Mouse (Mus musculus) brain, adult 2 months (tissue): Measurements from ENCODE around the gene Tnfrsf21.

Source experiments
- DNase-seq: peaks from one replicate; pipeline ENCODE4 v3.0.0; 2011; ENCODE audit warnings: low read depth, low spot score

Tnfrsf21 gene

DNA sequence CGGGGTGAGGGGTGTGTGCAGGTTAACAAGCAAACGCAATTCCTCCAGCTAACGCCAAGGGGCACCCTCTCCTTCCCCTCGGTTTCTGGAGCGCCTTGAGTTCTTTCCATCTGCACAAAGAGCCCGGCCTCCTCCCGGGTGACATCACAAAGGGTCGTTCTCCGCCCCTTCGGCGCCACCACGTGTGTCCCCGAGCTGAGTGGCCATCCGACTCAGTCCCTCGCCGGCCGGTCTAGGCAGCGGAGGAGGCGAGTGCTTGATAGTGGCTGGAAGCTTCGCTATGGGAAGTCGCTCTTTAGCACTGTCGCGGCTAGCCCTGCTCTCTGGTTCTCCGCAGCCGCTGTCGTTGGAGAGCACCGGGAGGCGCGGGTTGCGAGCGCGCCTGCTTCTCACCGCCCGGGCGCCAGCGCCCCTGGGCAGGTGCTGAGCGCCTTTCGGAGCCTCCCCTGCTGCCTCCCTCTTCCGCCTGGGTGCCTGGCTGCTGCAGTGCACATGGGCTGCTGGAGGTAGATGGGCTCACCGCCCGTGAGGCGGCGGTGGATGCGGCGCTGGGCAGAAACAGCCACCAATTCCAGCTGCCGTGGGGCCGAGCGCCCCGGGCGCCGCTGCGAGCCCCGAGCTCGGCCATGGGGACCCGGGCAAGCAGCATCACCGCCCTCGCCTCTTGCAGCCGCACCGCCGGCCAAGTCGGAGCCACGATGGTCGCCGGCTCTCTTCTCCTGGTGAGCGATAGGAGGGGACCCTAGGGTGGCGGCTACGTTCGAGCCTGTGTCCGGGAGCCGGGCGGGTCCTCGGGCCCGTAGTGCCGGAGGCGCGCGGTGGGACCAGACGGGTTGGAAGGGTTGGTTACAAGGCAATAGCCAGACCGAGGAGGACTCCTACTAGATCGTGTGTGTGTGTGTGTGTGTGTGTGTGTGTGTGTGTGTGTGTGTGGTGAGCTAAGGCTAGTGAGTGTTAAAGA, at the start of gene Tnfrsf21:
TSS of gene Tnfrsf21 (plus strand) at position 185 of the 961 bp plus-strand sequence.
- peak; percentile 97 for DNase-seq

DNA sequence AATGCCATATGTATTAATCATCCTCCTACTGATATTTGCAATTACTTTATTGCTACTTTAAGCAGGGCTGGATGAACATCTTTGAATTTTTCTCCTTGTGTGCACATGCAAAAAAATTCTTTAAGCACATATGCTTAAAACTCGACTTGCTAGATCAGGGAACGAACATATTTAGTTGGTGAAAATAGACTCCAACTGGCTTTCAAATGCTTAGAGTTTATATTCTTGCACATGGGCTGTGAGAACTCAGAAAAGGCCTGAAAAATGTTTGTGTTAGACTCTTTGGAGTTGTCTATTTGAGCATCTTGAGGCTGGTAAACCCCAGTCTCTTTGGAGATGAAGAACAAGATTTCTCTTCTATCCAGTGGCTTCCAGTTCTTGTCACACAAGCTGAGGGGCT, 48.2 kb upstream of the Tnfrsf21 start:
- peak; percentile 35 for DNase-seq

DNA sequence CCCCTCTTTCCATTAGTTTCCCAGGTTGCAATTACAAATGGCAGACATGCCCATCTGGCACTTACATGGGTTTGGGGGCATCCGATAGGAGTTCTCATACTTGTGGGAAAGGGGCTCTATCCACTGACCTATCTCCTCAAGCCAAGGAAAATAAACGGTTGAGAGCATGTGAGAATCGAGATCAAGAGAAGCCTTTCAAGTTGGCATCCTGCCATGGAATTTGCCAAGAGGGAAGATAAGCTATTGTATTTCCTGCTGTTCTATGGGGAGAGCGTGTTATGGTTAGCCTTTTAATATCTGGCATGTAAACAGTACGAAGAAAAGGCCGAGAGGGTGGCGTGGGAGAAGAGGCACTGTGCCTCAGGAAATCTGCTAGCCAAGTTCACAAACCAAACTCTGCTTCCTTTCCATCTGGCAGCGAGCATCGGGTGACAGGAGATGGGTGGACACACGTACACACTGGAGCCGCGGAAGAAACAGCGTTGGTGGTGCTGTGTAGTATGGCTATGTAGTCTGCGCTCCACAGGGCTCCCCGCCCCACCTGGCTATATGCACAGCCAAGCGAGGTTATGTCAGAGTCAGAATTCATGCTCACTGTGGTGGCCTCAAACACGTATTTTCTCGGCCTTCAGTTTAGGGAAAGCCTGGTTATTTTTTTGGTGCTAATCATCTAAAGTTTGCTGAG, 40.9 kb upstream of the Tnfrsf21 start:
- DNase-seq: peak; percentile 10

DNA sequence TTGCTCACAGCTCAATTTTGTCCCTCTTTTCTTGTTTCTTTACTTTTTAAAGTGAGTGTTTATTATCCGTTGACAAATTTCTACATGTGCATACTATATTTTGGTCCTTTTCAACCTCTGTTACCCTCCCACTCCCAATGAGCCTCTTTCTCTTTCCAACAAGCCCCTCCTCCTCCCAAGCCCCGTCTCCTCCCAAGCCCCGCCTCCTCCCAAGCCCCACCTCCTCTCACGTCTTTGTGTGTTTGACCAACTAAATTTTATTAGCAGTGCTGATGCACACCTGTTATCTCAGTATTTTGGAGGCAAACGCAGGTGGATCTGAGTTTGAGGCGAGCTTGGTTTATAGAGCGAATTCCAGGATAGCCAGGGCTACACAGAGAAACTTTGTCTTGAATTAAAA, 38.6 kb upstream of the Tnfrsf21 start:
- DNase-seq: no peak

DNA sequence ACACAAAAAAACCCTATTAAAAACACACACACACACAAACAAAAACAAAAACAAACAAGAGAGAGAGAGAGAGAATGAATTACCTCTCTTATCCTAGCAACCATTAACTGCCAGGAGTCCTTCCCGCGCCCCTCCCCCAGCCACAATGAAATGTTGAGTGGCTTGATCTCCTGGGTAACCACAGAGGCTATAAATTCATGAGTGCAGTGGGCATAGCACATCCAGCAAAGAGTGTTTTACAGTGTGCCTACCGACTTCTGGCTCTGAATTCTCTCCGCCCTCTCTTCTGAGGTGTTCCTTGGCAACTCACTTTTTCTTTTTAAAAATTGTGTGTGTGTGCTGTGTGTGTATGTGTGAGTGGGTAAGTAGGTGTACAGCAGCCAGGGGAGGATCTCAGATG, 38.0 kb upstream of the Tnfrsf21 start:
- peak; percentile 38 for DNase-seq

DNA sequence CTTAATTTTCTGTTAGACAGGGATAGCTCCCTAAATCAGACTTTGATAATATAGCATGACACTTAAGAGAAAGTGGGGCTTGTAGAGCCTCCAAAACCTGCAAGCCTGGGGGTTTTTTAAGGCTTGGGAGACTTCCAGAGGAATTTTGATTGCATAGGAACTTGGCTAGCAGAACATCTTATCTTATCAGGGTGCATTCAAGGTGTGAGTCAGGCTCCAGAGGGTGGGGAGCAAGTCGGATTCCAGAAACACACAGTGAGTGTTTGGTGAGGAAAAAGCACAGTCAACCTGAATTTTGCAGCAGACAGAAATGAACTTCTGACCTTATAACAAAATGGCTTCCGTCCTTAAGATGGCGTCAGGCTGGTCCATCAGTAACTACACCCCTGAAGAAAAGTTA, 34.5 kb upstream of the Tnfrsf21 start:
- DNase-seq: no peak

DNA sequence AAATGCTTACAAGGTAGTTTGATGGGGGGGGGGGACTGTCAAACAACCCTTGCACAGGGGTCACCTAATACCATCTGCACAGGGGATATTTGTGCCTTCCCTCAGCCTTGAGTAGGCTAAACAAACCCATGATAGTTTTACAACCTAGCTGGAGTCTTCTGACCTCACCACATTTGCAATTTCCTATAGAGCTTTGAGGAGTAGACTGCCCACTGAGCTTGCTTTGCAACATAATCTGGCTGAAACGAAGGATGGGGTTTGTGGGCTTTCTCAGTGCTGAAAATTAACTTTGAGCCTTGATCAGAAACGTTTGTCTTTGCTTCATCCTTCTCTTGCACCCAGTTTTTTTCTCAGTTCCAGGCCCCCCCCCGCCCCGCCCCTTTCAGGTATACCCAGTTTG, 33.8 kb upstream of the Tnfrsf21 start:
- DNase-seq: no peak

DNA sequence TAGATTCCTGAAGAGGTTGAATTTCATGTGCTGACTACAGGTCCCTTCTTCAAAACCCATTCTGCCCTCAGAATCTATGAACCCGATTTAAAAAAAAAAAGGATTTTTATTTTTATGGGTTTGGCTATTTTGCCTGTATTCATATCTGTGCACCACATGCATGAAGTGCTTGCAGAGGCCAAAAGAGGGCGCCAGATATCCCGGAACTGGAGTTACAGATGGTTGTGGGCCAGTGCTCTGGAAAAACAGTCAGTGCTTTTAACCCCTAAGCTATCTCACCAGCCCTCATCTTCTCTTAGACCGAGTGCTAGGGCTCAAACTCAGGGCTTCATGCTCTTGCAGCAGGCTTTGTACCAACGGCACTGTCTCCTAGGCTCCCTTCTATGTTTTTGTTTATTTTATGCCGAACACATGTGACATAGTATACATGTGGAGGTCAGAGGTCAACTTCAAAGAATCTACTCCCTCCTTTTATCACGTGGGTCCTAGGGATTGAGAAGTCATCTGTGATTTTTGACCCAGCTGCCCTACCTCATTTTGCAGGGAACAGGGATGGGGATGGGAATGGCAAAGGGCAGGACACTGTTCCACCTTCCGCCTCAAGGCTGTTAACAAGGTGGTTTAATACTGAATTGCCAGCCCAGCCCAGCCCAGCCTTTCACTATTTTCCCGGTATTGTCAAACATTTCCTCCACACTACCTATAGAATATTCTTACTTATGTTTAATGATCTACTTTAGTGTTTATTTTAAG, 30.3 kb upstream of the Tnfrsf21 start:
- no peak for DNase-seq

DNA sequence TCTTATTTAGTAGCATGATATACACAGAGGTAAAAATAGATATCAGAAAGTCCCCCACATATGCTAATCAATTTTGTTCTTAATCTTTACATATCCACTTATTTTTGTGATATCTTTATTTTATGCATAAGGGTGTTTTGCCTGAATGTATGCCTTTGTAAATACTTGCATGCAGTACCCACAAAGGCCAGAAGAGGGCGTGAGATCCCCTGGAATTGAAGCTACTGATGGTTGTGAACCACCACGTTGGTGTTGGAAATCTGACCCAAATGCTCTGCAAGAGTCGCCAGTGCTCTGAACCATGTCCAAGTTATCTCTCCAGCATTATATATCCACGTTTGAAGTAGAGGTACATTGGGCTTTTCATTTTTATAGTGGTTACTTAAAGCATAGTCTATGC, 28.7 kb upstream of the Tnfrsf21 start:
- no peak for DNase-seq

DNA sequence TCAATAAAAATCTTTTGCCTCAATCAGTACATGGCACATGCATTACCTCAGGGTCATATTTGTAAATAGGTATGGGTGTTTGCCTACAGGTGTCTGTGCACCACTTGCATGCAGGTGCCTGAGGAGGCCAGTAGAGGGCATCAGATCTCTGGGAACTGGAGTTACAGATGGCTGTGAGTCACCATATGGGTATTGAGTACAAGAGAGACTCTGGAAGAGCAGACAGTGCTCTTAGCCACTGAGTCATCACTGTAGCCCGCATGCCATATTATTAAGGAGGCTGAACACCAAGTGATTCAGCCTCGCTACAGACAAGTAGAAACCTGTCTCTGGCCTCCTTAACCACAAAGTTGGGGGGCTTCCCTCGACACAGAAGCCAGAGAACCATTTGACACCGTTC, 26.4 kb upstream of the Tnfrsf21 start:
- peak; percentile 84 for DNase-seq

DNA sequence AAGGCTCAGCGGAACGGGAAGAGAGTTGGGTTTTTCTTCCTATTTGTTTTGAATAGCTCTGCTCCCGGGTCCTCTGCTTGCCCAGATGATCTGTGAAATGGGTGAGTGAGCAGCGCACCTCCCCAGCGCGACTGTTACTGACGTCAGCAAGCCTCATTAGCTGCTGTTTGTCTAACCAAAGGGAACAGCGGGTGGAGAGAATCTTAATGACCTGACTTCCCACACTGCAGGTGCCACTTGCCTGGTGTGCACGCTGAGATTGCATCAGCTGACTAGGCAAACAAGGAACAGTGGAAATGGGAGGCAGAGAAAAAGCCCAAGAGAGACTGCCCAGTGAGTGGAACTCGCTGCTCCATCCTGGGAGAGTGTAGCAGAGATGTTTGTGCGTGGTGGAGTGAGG, 25.2 kb upstream of the Tnfrsf21 start:
- peak; percentile 48 for DNase-seq

DNA sequence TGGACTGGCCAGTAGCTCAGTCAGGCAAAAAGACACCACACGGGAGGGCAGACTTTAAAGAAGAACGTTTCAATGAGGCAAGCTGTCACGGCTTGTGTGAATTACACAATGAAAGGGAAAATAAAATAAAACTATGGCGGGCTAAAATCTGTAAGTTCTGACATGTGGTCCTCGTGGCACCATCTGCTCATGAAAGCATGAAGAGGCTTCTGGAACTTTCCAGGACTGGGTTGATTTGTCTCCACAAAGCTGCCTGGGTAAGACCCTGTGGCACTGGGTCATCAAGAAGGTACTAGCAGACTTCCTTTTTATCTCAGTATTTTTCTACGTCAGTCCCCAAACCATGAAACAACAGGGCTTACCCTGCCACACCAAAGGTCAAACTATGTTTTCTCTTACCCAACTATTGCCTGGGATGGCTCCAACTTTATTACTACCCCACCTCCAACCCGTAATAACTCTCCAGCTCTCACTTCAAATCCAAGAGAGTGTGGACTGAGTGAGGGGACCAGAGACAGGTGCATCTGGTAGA, 16.8 kb upstream of the Tnfrsf21 start:
- DNase-seq: no peak

DNA sequence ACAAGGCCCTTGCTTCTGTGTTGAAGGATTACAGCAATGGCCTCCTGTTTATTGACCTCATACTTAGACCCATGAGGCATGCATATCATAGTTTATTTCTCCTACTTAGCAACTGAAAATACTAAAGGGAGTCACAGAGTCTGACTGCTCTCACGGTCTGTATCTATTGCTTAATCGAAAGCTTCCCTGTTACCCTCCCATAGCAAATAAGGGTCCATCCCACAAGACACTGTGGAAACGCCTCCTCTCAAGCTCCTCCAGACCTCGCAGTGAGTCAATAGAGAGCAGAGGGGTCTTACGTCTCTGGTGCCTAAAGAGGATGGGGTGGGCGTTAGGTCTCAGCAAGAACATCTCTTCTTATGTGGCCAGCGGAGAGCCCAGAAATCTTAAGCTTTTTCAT, 15.8 kb upstream of the Tnfrsf21 start:
- DNase-seq: no peak

DNA sequence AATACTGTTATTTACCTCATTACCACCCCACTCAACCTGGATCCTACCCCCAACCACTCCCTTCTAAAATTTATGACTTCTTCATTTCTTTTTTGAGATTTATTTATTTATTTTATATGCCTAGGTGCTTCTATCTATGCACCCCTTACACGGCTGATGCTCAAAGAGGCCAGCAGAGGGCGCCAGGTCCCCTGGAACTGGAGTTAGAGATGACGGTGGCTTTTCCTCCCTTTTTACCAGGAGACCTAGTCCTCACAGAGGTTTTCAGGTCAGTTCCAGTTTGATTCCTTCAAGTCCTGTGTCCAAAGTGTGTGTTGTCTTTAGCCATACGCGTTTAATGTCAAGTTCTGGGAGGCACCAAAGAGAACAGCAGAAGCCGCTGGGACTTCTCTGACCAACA, 3.6 kb upstream of the Tnfrsf21 start:
- peak; percentile 74 for DNase-seq

DNA sequence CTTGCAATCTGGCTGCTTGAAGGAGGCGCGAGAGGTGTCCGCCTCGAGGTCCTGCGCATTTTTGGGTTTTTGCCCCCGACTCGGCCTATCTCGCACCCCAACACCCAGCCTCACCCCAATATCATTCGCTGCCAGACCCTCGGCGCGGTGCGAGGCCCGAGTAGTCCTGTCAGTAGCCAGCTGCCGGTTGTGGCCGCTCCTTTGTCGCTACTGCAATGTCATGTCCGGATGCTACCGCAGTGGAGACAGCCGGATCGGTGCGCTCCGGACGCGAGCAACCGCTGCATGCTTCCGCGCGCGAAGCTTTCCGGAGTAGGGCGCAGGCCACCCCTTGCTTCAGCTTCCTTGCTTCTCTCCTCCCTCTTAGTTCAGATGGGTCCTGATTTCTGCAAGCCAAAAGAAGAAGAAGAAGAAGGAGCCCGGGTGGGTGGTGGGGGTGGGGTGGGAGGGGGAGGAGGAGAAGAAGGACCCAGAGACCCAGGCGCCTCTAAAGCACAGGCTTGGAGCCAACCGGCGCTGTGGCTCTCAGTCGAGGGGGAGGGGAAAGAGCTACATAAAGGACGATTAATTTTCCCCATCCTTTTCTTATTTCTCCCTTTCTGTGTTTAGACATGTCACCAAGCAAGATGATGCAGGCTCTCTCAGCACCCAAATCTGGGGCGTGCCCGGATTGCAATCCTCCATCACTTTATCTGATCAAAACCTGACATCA, 1.1 kb downstream of the Tnfrsf21 start:
- DNase-seq: peak; percentile 71

DNA sequence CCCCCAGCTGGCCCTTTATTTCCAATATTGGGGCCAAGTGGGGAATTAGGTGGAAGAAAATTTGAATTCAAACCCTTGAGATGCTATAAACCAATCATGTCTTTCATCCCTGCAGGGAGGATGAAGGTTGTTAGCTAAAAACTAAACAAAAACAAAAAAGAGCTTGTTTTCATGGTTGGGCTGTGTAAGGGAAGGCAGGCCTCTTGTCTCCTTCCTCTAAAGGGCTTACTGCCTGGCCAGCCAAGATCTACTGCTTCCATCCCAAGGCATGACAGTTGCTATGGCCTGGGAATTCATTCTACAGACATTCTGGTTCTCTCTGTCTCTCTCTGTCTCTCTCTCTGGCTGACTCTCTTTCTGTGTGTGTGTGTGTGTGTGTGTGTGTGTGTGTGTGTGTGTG, 1.7 kb downstream of the Tnfrsf21 start:
- no peak for DNase-seq

DNA sequence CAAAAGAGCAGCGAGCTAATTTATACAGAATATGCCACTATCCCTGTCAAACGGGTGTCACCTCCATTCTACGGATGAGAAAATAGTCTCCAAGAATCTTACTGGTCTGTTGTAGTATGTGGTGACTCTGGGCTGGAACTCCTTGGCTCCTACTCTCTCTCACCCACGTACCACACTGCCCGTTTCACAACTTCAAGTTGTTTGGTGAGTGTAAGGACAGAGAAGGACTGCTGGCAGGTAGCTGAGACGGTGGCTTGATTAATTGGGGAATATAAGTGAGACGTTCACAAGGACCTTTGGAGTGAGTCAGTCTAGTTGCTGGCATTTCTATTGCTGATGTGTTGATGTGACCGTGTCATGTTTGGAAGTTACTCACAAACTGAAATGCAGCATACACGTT, 3.3 kb downstream of the Tnfrsf21 start:
- no peak for DNase-seq

DNA sequence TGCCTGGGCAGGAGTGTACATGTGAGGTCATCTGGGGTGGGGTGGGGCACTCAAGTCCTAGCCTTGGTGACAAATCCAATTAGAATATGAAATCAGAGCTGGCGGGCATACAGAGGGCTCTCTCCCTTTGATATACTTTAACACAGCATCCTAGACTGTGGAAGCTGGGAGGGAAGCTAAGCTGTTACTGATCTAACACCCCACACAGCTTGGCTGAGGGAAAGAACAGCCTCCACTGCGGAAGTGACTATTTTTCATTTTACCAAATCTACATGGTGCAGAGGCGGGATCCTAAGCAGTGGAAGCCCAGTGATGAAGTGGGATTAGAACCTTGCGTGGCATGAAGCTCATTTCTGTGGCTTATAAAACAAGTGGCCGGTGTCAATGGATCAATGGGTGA, 4.7 kb downstream of the Tnfrsf21 start:
- peak; percentile 76 for DNase-seq

DNA sequence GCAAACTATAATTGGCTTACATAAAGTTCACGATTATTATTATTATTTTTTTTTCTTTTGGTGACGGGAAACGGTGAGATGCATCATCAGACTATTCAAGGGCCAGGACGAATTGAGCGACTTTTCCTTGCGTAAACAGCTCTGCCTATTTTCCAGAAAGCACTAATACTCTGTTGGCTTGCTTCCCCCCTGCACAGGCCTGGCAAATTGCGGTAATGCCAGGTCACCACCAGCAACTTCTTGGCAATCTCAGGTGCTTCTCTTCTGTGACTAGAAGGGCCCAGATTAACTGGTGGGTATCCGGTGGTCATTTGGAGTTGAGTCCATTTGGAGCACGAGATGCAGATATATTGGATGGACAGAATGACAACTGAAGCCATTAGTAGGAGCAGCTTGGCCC, 5.7 kb downstream of the Tnfrsf21 start:
- no peak for DNase-seq

DNA sequence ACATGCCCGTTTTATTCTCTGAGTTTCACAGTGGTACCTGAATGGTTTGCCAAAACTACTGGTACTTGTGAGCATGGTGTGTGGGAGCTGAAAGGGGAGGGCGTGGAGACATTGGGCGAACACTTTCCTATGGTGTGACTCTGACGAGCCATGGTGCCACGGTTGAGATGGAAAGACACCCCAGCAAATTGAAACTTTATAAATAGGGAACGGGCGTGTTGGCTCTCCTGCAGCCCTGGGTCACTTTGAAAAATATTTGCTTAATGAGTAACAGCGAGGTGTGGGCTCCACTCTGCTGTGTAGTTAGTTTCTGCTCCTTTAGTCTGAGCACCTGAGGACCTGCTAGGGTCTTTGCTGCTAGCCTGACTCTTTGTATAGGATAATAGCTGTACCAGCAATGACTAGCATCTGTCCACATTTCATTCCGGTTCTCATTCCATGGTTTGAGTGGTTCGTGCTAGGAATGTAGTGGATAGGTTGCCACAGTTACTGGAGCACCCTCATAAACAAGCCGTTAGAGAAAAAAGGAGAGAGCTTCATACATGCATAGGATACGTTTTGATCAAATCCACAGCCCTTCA, 7.4 kb downstream of the Tnfrsf21 start:
- DNase-seq: no peak

DNA sequence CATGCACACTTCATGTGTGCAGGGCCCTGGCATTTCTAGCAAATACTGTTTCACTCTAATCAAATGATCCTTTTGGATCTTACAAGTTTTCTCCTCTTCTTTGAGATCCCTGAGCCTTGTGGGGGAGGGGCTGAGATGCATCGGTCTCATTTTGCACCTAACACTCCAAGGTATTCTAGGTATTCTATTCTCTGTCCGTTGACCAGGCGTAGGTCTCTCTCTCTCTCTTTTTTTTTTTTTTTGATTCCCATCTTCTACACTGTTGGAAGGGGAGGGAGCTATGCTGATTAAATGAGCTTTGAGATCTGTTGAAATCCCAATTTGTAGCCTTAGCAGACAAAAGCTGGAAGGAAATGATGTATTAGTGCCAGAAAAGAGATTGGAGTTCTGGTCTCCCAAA, 8.2 kb downstream of the Tnfrsf21 start:
- DNase-seq: no peak
